Mouse (Mus musculus): ENCODE data around the gene Arhgdia. TPM values are rescaled to one million over a fixed set of nuclear protein-coding genes. Genes with fewer than 3 reads are reported as not detected.

Gene Arhgdia
- total RNA-seq (2012; rRNA removed), result 161 and 253 TPM in 2 replicates

GRCm38 (mm10) chr11:120581490-120582267 is at the start of gene Arhgdia:
Gene Arhgdia (minus strand): TSS chr11:120581624.
- Histone ChIP-seq H3K4me3 (ENCODE audit: insufficient read depth in 1 of 2, low read depth in 1 of 2, low read length in 2 of 2, poor library complexity in 1 of 2, severe bottlenecking in 1 of 2) (peak within 1 kb of the TSS; percentile 88 to 89), H3K27ac (ENCODE audit: insufficient read depth, low read depth, low read length, poor library complexity, severe bottlenecking) (peak within 1 kb of the TSS; percentile 98), H3K9ac (ENCODE audit: insufficient read depth, low read depth, low read length, poor library complexity, severe bottlenecking) (peak within 1 kb of the TSS; percentile 95), H3K9me3 (ENCODE audit: control insufficient read depth, insufficient read depth, low read depth, low read length) (no peaks in the 10 kb centered on the region), H3K36me3 (ENCODE audit: control insufficient read depth, insufficient read depth, low read length, poor library complexity, severe bottlenecking) (peaks cover 33% of the 10 kb centered on the region), H3K4me1 (ENCODE audit: control insufficient read depth in 2 of 2, insufficient read depth in 2 of 2, low read length in 2 of 2, poor library complexity in 1 of 2) (peaks cover 3 to 21% of the 10 kb centered on the region in 2 experiments)
- in situ Hi-C loops (cut with MboI; ENCODE audit: low sequenced_read_pairs in 2 of 2, unreplicated experiment in 2 of 2), result no loop called here
- TF ChIP-seq HCFC1 (IDR thresholded peaks at IDR 0.05; ENCODE audit: borderline replicate concordance, insufficient read depth, low read length) (peak; percentile 42; the same call in 1 of the 2 replicates), ZC3H11A (IDR thresholded peaks at IDR 0.05; ENCODE audit: borderline replicate concordance, low read depth, low read length) (no peak)
- no peak for DNase-seq (ENCODE audit: low read depth, low spot score)

GRCm38 (mm10) chr11:120630401-120630871 is 49.0 kb upstream of the Arhgdia start:
- H3K9me3 ChIP-seq (ENCODE audit: control insufficient read depth, insufficient read depth, low read depth, low read length), result no peaks in the 10 kb centered on the region
- DNase-seq (ENCODE audit: low read depth, low spot score), result no peak
- TF ChIP-seq HCFC1 (IDR thresholded peaks at IDR 0.05; ENCODE audit: borderline replicate concordance, insufficient read depth, low read length), result no peak
- TF ChIP-seq ZNF384 (IDR thresholded peaks at IDR 0.05; ENCODE audit: low read depth, low read length), result no peak
- TF ChIP-seq MAFK (IDR thresholded peaks at IDR 0.05; ENCODE audit: insufficient read depth, low read depth, low read length), result no peak
- TF ChIP-seq CHD2 (IDR thresholded peaks at IDR 0.05; ENCODE audit: low read depth, low read length), result no peak
- no peak for TF ChIP-seq ZC3H11A (IDR thresholded peaks at IDR 0.05; ENCODE audit: borderline replicate concordance, low read depth, low read length)
- peak overlapping the region; percentile 56 for H3K27ac ChIP-seq (ENCODE audit: insufficient read depth, low read depth, low read length, poor library complexity, severe bottlenecking)
- peaks cover 23% of the 10 kb centered on the region for H3K36me3 ChIP-seq (ENCODE audit: control insufficient read depth, insufficient read depth, low read length, poor library complexity, severe bottlenecking)
- peaks cover 4 to 33% of the 10 kb centered on the region in 2 experiments for H3K4me1 ChIP-seq (ENCODE audit: control insufficient read depth in 2 of 2, insufficient read depth in 2 of 2, low read length in 2 of 2, poor library complexity in 1 of 2)
- in situ Hi-C loops (cut with MboI; ENCODE audit: low sequenced_read_pairs in 2 of 2, unreplicated experiment in 2 of 2), result no loop called here
- peak overlapping the region; percentile 61 for H3K9ac ChIP-seq (ENCODE audit: insufficient read depth, low read depth, low read length, poor library complexity, severe bottlenecking)
- H3K4me3 ChIP-seq (ENCODE audit: insufficient read depth in 1 of 2, low read depth in 1 of 2, low read length in 2 of 2, poor library complexity in 1 of 2, severe bottlenecking in 1 of 2), result peak overlapping the region; percentile 26 to 45; a peak in 3 of 4 replicates

- H3K4me3 ChIP-seq (ENCODE audit: insufficient read depth in 1 of 2, low read depth in 1 of 2, low read length in 2 of 2, poor library complexity in 1 of 2, severe bottlenecking in 1 of 2), result peak overlapping the region; percentile 26 to 45; a peak in 3 of 4 replicates
- H3K27ac ChIP-seq (ENCODE audit: insufficient read depth, low read depth, low read length, poor library complexity, severe bottlenecking), result peak overlapping the region; percentile 56
- no peak for DNase-seq (ENCODE audit: low read depth, low spot score)
- in situ Hi-C loops (cut with MboI; ENCODE audit: low sequenced_read_pairs in 2 of 2, unreplicated experiment in 2 of 2), result no loop called here
- no peaks in the 10 kb centered on the region for H3K9me3 ChIP-seq (ENCODE audit: control insufficient read depth, insufficient read depth, low read depth, low read length)
- H3K4me1 ChIP-seq (ENCODE audit: control insufficient read depth in 2 of 2, insufficient read depth in 2 of 2, low read length in 2 of 2, poor library complexity in 1 of 2), result peaks cover 4 to 33% of the 10 kb centered on the region in 2 experiments
- H3K9ac ChIP-seq (ENCODE audit: insufficient read depth, low read depth, low read length, poor library complexity, severe bottlenecking), result peak overlapping the region; percentile 61
- TF ChIP-seq CHD2 (IDR thresholded peaks at IDR 0.05; ENCODE audit: low read depth, low read length) (no peak), MAFK (IDR thresholded peaks at IDR 0.05; ENCODE audit: insufficient read depth, low read depth, low read length) (peak; percentile 98), HCFC1 (IDR thresholded peaks at IDR 0.05; ENCODE audit: borderline replicate concordance, insufficient read depth, low read length) (no peak)
- H3K36me3 ChIP-seq (ENCODE audit: control insufficient read depth, insufficient read depth, low read length, poor library complexity, severe bottlenecking), result peaks cover 23% of the 10 kb centered on the region
Measured at GRCm38 (mm10) chr11:120629911-120630310, 48.5 kb upstream of the Arhgdia start.

- H3K36me3 ChIP-seq (ENCODE audit: control insufficient read depth, insufficient read depth, low read length, poor library complexity, severe bottlenecking), result peaks cover 23% of the 10 kb centered on the region
- in situ Hi-C loops (cut with MboI; ENCODE audit: low sequenced_read_pairs in 2 of 2, unreplicated experiment in 2 of 2), result no loop called here
- H3K27ac ChIP-seq (ENCODE audit: insufficient read depth, low read depth, low read length, poor library complexity, severe bottlenecking), result peak overlapping the region; percentile 56; the same call in 1 of the 2 replicates
- H3K4me1 ChIP-seq (ENCODE audit: control insufficient read depth in 2 of 2, insufficient read depth in 2 of 2, low read length in 2 of 2, poor library complexity in 1 of 2), result peaks cover 4 to 33% of the 10 kb centered on the region in 2 experiments
- TF ChIP-seq ZC3H11A (IDR thresholded peaks at IDR 0.05; ENCODE audit: borderline replicate concordance, low read depth, low read length) (no peak), CHD2 (IDR thresholded peaks at IDR 0.05; ENCODE audit: low read depth, low read length) (no peak), ZNF384 (IDR thresholded peaks at IDR 0.05; ENCODE audit: low read depth, low read length) (no peak), HCFC1 (IDR thresholded peaks at IDR 0.05; ENCODE audit: borderline replicate concordance, insufficient read depth, low read length) (no peak), MAFK (IDR thresholded peaks at IDR 0.05; ENCODE audit: insufficient read depth, low read depth, low read length) (no peak)
- H3K4me3 ChIP-seq (ENCODE audit: insufficient read depth in 1 of 2, low read depth in 1 of 2, low read length in 2 of 2, poor library complexity in 1 of 2, severe bottlenecking in 1 of 2), result peak overlapping the region; percentile 24 to 26; a peak in 3 of 4 replicates
- peak overlapping the region; percentile 61 for H3K9ac ChIP-seq (ENCODE audit: insufficient read depth, low read depth, low read length, poor library complexity, severe bottlenecking)
- H3K9me3 ChIP-seq (ENCODE audit: control insufficient read depth, insufficient read depth, low read depth, low read length), result no peaks in the 10 kb centered on the region
- no peak for DNase-seq (ENCODE audit: low read depth, low spot score)
Measured at GRCm38 (mm10) chr11:120629341-120629730, 47.9 kb upstream of the Arhgdia start.

Data from ES-E14 (cell line).